Mouse (Mus musculus) Patski (cell line): ENCODE results near the gene Cyp2c23. TPM values are rescaled to one million over a fixed set of nuclear protein-coding genes. Genes with fewer than 3 reads are reported as not detected.

Experiments used
- ATAC-seq: fragments of 100-300 bp; one replicate; pipeline ENCODE4 v1.8.0; 2021
- CTCF ChIA-PET: fragments of 350-600 bp; sonication (Branson Sonifier 250); formaldehyde crosslinking; loops from one replicate; lab custom pipeline; 2022; ENCODE audit warnings: inconsistent platforms; lab: Charles Lee
- POLR2A ChIA-PET: fragments of 350-600 bp; sonication (Branson Sonifier 250); formaldehyde crosslinking; loops from one replicate; lab custom pipeline; 2022; ENCODE audit warnings: antibody characterized with exemption, inconsistent platforms; lab: Charles Lee
- DNase-seq: peaks from one replicate; pipeline ENCODE4 v3.0.0-alpha.2; 2011; ENCODE audit warnings: low read depth, low spot score
- H3K27me3 ChIP-seq: fragments of 371-371 bp; one replicate; pipeline ENCODE4 v1.5.1; 2021
- CTCF ChIP-seq: fragments of 100-300 bp; IDR thresholded peaks from one replicate; pipeline ENCODE4 v1.5.1; 2021
- in situ Hi-C: fragments of 300-500 bp; cut with MboI; formaldehyde crosslinking; loops from 3 replicates; pipeline ENCODE4 v1.11.1; 2018; ENCODE audit warnings: low pct_unique_long_range_greater_than_20kb, mixed read lengths
- polyA plus RNA-seq: library from polyadenylated mRNA; unstranded; gene quantifications from one replicate; pipeline ENCODE4 v1.2.3, GENCODE M21; 2021

The Cyp2c23 gene
- polyA plus RNA-seq, 1 experiment from 2014 or later, result 0.58 TPM

DNA sequence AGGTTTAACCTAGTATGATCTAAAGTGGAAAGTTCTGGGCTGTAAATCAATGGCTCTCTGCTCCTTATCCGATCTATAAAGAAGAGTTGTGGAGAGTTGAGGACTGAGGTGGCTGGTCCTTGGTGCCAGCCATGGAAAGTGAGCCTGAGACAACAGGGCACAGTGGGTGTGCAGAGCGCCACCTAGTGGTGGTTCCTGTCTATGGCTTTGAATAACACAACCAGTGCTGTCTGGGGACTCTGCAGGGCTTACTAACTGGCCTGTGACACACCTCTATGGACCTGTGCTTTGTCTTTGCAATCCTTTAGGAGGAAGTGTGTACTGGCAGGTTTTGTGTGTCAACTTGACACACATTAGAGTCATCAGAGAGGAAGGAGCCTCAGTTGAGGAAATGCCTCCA, 69.8 kb downstream of the Cyp2c23 start:
- peak; percentile 52 for ATAC-seq
- CTCF ChIA-PET, result interaction anchor here (0.8 to 1.4 kb wide), 3 partner anchors 10 to 127 kb away, joined by 3 to 8 read pairs (median 5); no protein-coding TSS in a partner anchor

DNA sequence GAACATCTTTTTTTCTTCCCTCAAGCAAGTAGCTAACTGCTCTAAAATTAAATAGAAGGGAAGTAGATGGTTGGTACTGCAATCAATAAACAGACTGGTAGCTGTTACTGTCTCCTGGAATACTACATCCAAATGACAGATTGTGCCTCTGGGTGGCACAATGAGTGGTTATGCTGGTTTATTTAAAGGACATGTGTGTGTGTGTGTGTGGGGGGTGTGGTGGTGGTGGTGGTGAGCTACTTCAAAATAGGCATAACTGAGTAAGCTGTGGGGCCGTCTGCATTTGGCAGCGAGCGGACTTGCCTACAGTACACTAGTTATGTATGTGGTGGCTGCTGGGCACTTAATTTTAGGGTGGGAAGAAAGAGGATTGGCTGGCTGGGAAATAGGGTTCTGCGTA, 71.1 kb downstream of the Cyp2c23 start:
- TF ChIP-seq CTCF, result no peak
- ATAC-seq (no peak), DNase-seq (no peak)
- POLR2A ChIA-PET, result no interaction called here
- CTCF ChIA-PET, result interaction anchor here (0.6 kb wide), 1 partner anchor 16 kb away, joined by 3 read pairs; no protein-coding TSS in a partner anchor
- H3K27me3 ChIP-seq, result peaks cover 5% of the 10 kb centered on the region
- in situ Hi-C loops, result no loop called here

More for the DNA sequence above, 69.8 kb downstream of the Cyp2c23 start:
- POLR2A ChIA-PET, result no interaction called here
- TF ChIP-seq CTCF, result peak; percentile 94
- H3K27me3 ChIP-seq, result peaks cover 5% of the 10 kb centered on the region
- no peak for DNase-seq
- in situ Hi-C loops, result no loop called here

DNA sequence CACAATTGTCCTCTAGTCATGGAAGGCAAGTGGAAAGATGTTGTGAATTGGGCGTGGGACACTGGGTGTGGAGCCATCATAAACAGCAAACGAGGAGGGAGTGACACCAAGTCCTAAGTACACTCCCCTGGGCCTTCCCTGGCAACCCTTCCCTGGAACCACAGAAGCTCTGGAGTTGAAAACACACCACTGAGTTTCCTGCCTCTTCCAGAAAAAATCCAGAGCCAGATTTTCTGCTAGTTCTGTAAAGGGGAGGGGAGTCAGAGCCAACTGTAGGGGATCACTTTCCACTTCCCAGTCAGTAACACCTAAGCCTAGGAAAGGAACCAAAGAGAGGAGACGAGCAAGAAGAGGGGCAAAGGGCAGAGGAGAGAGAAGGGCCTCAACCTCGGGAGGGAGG, 71.6 kb downstream of the Cyp2c23 start:
- no peak for DNase-seq
- peaks cover 5% of the 10 kb centered on the region for H3K27me3 ChIP-seq
- in situ Hi-C loops, result no loop called here
- POLR2A ChIA-PET, result no interaction called here
- no peak for TF ChIP-seq CTCF
- ATAC-seq, result no peak
- CTCF ChIA-PET, result interaction anchor here (0.6 kb wide), 1 partner anchor 16 kb away, joined by 3 read pairs; no protein-coding TSS in a partner anchor

DNA sequence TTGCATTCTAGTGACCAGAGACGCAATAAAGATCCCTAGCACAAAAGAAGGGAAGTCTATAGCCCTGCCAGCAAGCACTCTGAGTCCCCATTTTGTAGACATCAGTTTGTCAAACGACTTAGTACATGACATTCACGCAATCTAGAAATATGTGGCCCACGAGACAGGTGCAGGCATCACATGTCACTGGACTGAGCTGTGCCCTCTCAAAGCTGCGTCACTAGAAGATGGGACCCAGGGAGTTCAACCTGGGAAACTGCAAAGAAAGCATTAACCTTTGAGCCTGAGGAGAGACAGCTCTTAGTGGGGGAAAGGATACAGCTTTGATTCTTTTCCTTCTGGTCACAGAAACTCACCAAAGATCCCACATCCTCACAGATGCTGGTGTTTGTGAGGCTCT, 73.7 kb downstream of the Cyp2c23 start:
- POLR2A ChIA-PET, result no interaction called here
- in situ Hi-C loops, result no loop called here
- ATAC-seq, result no peak
- CTCF ChIA-PET, result interaction anchor here (0.9 to 1.2 kb wide), 2 partner anchors 10 to 126 kb away, joined by 3 to 6 read pairs; no protein-coding TSS in a partner anchor
- TF ChIP-seq CTCF, result no peak
- DNase-seq, result no peak
- peaks cover 5% of the 10 kb centered on the region for H3K27me3 ChIP-seq

Other genes with a start within 250 kb of the Cyp2c23 start
- not detected for gene Abcc2, start 247.0 kb downstream of the Cyp2c23 start, polyA plus RNA-seq
- 16.3 TPM for gene Dnmbp, start 89.0 kb downstream of the Cyp2c23 start, polyA plus RNA-seq
- 0.30 TPM for gene Cpn1, start 42.7 kb downstream of the Cyp2c23 start, polyA plus RNA-seq
- 32.6 TPM for gene Erlin1, start 40.6 kb upstream of the Cyp2c23 start, polyA plus RNA-seq
- gene Chuk, start 78.3 kb upstream of the Cyp2c23 start, polyA plus RNA-seq, result 62.1 TPM
- gene Cwf19l1, start 106.7 kb upstream of the Cyp2c23 start, polyA plus RNA-seq, result 21.9 TPM
- 71.1 TPM for gene Bloc1s2, start 117.2 kb upstream of the Cyp2c23 start, polyA plus RNA-seq
- 0.03 TPM for gene Pkd2l1, start 163.2 kb upstream of the Cyp2c23 start, polyA plus RNA-seq
- 0.05 TPM for gene Scd3, start 174.1 kb upstream of the Cyp2c23 start, polyA plus RNA-seq